Mouse (Mus musculus) stomach, postnatal 0 days (tissue): ENCODE measurements around the gene 4933430I17Rik. TPM values are rescaled to one million over a fixed set of nuclear protein-coding genes. Genes with fewer than 3 reads are reported as not detected.
A peak's percentile ranks its signal among the peaks of the same experiment; 100 is the strongest.

Experiments used
- ATAC-seq: fragments of 200-750 bp; cut with Nextera tagmentation; 2 replicates; pipeline ENCODE4 v1.8.0; 2017; ENCODE audit not compliant: low FRiP score, low TSS enrichment
- DNase-seq: peaks from one replicate; pipeline ENCODE4 v3.0.0-alpha.2; 2016; ENCODE audit warnings: low spot score
- H3K27ac ChIP-seq: fragments of 300-500 bp; sonication (generic); replicated peaks from 2 replicates; pipeline ENCODE4 v1.5.1; 2014; ENCODE audit warnings: mild to moderate bottlenecking, control low read depth
- H3K27me3 ChIP-seq: fragments of 300-500 bp; sonication (generic); 2 replicates; pipeline ENCODE4 v1.6.1; 2014; ENCODE audit warnings: low read length; ENCODE audit not compliant: control insufficient read depth, insufficient read depth
- H3K36me3 ChIP-seq: fragments of 300-500 bp; sonication (generic); 2 replicates; pipeline ENCODE4 v1.6.1; 2014; ENCODE audit warnings: low read length, mixed read lengths; ENCODE audit not compliant: control insufficient read depth, insufficient read depth
- H3K4me1 ChIP-seq: fragments of 300-500 bp; sonication (generic); replicated peaks from 2 replicates; pipeline ENCODE4 v1.6.1; 2014; ENCODE audit warnings: antibody characterized with exemption; ENCODE audit not compliant: control insufficient read depth, insufficient read depth
- H3K4me2 ChIP-seq: fragments of 300-500 bp; sonication (generic); replicated peaks from 2 replicates; pipeline ENCODE4 v1.6.1; 2014; ENCODE audit warnings: low read depth, mild to moderate bottlenecking, control low read depth, moderate library complexity
- H3K4me3 ChIP-seq: fragments of 300-500 bp; sonication (generic); 2 replicates; pipeline ENCODE4 v1.5.1; 2014; ENCODE audit warnings: low read depth, low read length, control low read depth
- H3K9ac ChIP-seq: fragments of 300-500 bp; sonication (generic); 2 replicates; pipeline ENCODE4 v1.6.1; 2014; ENCODE audit warnings: mild to moderate bottlenecking, low read length, control low read depth, mixed read lengths
- H3K9me3 ChIP-seq: fragments of 300-500 bp; sonication (generic); 2 replicates; pipeline ENCODE4 v1.6.1; 2016; ENCODE audit warnings: low read length; ENCODE audit not compliant: control insufficient read depth
- CTCF ChIP-seq: IDR thresholded peaks from 2 replicates; pipeline ENCODE4 v1.5.1; 2016; ENCODE audit warnings: antibody characterized with exemption, low read depth, mild to moderate bottlenecking, moderate library complexity
- EP300 ChIP-seq: optimal IDR thresholded peaks from 2 replicates; pipeline ENCODE3; 2016; ENCODE audit warnings: antibody characterized with exemption
- WGBS: fragments of 180-500 bp; shearing (Covaris S2); extraction: QIAGEN DNeasy Blood & Tissue Kit; methylation state at CpG from one replicate; pipeline ENCODE4 v1.1.7; 2014; 5-methylcytosine and 5-hydroxymethylcytosine counted together
- polyA plus RNA-seq: library from polyadenylated mRNA; unstranded; fragments of >200 nt; fragmentation: Nextera tagmentation; extraction: Ambion mirVana; gene quantifications from 2 replicates; pipeline ENCODE4 v1.2.1, GENCODE M21; 2015

The 4933430I17Rik gene
- polyA plus RNA-seq, 1 experiment from 2014 or later: 0.18 TPM

- Histone ChIP-seq H3K36me3 (no peaks in the 10 kb centered on the region), H3K9ac (no peak overlapping the region), H3K27ac (no peak overlapping the region), H3K9me3 (no peaks in the 10 kb centered on the region), H3K4me3 (no peak overlapping the region), H3K4me1 (no peaks in the 10 kb centered on the region), H3K27me3 (no peaks in the 10 kb centered on the region), H3K4me2 (no peak overlapping the region)
- WGBS: 90% methylated on average over 2 of the region's 2 CpGs
- ATAC-seq (no peak), DNase-seq (no peak)
- TF ChIP-seq EP300: no peak
- no peak for TF ChIP-seq CTCF
Observed at GRCm38 (mm10) chr4:62487914-62488313, 37.3 kb upstream of the 4933430I17Rik start.

GRCm38 (mm10) chr4:62492682-62493081, 32.5 kb upstream of the 4933430I17Rik start:
- Histone ChIP-seq H3K9ac (no peak overlapping the region), H3K27ac (no peak overlapping the region), H3K4me1 (peaks cover 3% of the 10 kb centered on the region; the same call in 1 of the 2 replicates), H3K27me3 (no peaks in the 10 kb centered on the region), H3K4me3 (no peak overlapping the region), H3K9me3 (no peaks in the 10 kb centered on the region), H3K4me2 (no peak overlapping the region), H3K36me3 (no peaks in the 10 kb centered on the region)
- 82% methylated on average over 2 of the region's 2 CpGs for WGBS
- no peak for ATAC-seq
- no peak for DNase-seq
- no peak for TF ChIP-seq EP300
- TF ChIP-seq CTCF: no peak

- Histone ChIP-seq H3K9me3 (no peaks in the 10 kb centered on the region), H3K9ac (no peak overlapping the region), H3K4me1 (peaks cover 3% of the 10 kb centered on the region; the same call in 1 of the 2 replicates), H3K36me3 (peaks cover 4% of the 10 kb centered on the region; the same call in 1 of the 2 replicates), H3K4me3 (no peak overlapping the region), H3K4me2 (no peak overlapping the region), H3K27me3 (no peaks in the 10 kb centered on the region), H3K27ac (no peak overlapping the region)
- DNase-seq (no peak), ATAC-seq (no peak)
- TF ChIP-seq CTCF (no peak), EP300 (no peak)
- 61% methylated on average over 9 of the region's 9 CpGs for WGBS
Observed at GRCm38 (mm10) chr4:62494230-62494629, 30.9 kb upstream of the 4933430I17Rik start.

DNA sequence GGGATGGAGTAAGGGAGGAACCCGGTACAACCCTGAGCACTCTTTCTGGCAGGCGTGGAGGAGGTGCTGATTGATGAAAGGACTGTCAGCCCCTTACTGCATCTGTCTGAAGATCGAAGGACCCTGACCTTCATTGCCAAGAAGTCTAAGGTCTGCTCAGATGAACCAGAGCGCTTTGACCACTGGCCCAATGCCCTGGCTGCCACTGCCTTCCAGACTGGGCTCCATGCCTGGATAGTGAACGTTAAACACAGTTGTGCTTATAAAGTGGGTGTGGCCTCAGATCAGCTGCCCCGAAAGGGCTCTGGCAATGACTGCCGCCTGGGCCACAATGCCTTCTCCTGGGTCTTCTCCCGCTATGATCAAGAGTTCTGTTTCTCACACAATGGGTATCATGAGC, 29.2 kb upstream of the 4933430I17Rik start:
- Histone ChIP-seq H3K9ac (no peak overlapping the region), H3K4me3 (no peak overlapping the region), H3K4me2 (no peak overlapping the region), H3K4me1 (peaks cover 4% of the 10 kb centered on the region), H3K27ac (peak overlapping the region; percentile 49; the same call in 1 of the 2 replicates), H3K9me3 (no peaks in the 10 kb centered on the region), H3K36me3 (peaks cover 9% of the 10 kb centered on the region), H3K27me3 (no peaks in the 10 kb centered on the region)
- peak; percentile 31 for ATAC-seq
- WGBS: 46% methylated on average over 8 of the region's 8 CpGs
- DNase-seq: peak; percentile 58
- TF ChIP-seq CTCF: no peak
- no peak for TF ChIP-seq EP300

- H3K36me3 ChIP-seq: peaks cover 9% of the 10 kb centered on the region
- peak; percentile 73 for DNase-seq
- H3K4me1 ChIP-seq: peaks cover 7% of the 10 kb centered on the region
- H3K4me2 ChIP-seq: no peak overlapping the region
- no peaks in the 10 kb centered on the region for H3K9me3 ChIP-seq
- peak overlapping the region; percentile 49; the same call in 1 of the 2 replicates for H3K27ac ChIP-seq
- peak; percentile 36; the same call in 1 of the 2 replicates for ATAC-seq
- TF ChIP-seq EP300: no peak
- TF ChIP-seq CTCF: no peak
- no peaks in the 10 kb centered on the region for H3K27me3 ChIP-seq
- WGBS: 37% methylated on average over 8 of the region's 8 CpGs
- H3K4me3 ChIP-seq: no peak overlapping the region
- H3K9ac ChIP-seq: no peak overlapping the region
Observed at GRCm38 (mm10) chr4:62496815-62497214, 28.4 kb upstream of the 4933430I17Rik start.

- H3K27ac ChIP-seq: peak overlapping the region; percentile 91
Observed at GRCm38 (mm10) chr4:62500799-62501198, 24.4 kb upstream of the 4933430I17Rik start.

More at GRCm38 (mm10) chr4:62500799-62501198, 24.4 kb upstream of the 4933430I17Rik start:
- Histone ChIP-seq H3K4me3 (no peak overlapping the region), H3K4me1 (peaks cover 10% of the 10 kb centered on the region), H3K36me3 (peaks cover 9% of the 10 kb centered on the region), H3K9ac (no peak overlapping the region), H3K4me2 (peak overlapping the region; percentile 66), H3K27me3 (no peaks in the 10 kb centered on the region), H3K9me3 (no peaks in the 10 kb centered on the region)
- ATAC-seq (peak; percentile 57; the same call in 1 of the 2 replicates), DNase-seq (peak; percentile 45)
- WGBS: 59% methylated on average over 4 of the region's 4 CpGs
- no peak for TF ChIP-seq EP300
- TF ChIP-seq CTCF: no peak
